Mouse (Mus musculus): ENCODE measurements at regions not wholly inside any gene's neighbourhood (a gene's known extent, or its start where the extent isn't known, plus 50 kb on each side); places are given as distances from the start of the nearest gene placed in this dataset.

DNA sequence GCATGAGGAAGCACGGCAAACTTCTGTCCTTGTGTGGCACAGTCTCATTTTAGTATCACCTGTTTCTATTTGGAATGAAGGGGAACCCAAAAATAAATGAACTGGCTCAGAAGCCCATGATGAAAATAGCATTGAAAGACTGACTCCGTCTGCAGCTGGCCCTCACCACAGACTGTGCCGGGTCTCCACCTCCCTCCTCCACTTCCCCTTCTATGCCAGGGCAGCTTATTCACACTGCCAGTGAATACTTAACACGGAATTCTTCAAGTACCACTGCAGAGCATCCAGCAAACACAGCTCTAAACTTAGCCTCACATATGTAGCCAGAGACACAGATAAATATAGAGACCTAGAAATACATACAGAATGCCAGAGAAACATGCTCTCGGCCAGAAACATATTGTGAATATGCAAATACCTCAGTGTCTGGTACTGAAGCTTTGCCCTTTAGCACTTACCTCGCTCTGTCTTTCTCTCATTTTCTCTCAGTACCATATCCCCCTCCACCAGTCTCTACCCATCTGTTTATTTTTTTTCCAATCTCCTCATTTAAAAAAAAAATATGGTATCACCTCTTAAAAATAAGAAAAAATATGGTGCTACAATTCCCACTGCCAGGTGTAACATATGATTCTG, 311.8 kb downstream of the Olfr1505 start:
- Histone ChIP-seq H3K27ac (no peak overlapping the region), H3K27me3 (ENCODE audit: insufficient read depth, poor library complexity, severe bottlenecking) (no peaks in the 10 kb centered on the region), H3K9me3 (no peaks in the 10 kb centered on the region), H3K4me1 (replicated peaks) (no peaks in the 10 kb centered on the region), H3K4me3 (no peak overlapping the region), H3K36me3 (no peaks in the 10 kb centered on the region)
- 72% methylated on average over 6 of the region's 6 CpGs for WGBS
- no peak for DNase-seq (ENCODE audit: low spot score)

GRCm38 (mm10) chr19:14225787-14226186, 312.5 kb downstream of the Olfr1505 start:
- 62% methylated on average over 4 of the region's 4 CpGs for WGBS
- Histone ChIP-seq H3K27me3 (ENCODE audit: insufficient read depth, poor library complexity, severe bottlenecking) (no peaks in the 10 kb centered on the region), H3K27ac (no peak overlapping the region), H3K4me1 (replicated peaks) (no peaks in the 10 kb centered on the region), H3K9me3 (no peaks in the 10 kb centered on the region), H3K36me3 (no peaks in the 10 kb centered on the region), H3K4me3 (no peak overlapping the region)
- DNase-seq (ENCODE audit: low spot score) = no peak

DNA sequence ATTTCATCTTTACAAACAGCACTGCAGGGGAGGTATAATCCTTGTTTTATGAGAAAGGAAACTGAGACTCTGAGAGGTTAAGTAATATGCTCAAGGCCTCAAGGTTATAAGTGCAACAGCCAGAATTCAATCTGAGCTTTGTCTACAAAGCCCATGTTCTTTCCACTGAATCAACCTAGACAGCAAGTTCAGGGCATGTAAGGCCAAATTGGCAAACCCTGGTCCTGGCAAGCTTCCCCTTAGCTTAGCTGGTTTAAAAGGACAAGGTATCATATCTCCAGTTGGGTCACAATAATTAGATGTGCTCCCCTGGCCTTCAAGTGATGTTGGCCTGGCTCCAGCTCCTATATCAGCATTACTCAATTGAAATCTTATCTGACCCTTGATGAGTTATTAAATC, 313.2 kb downstream of the Olfr1505 start:
- Histone ChIP-seq H3K4me3 (no peak overlapping the region), H3K36me3 (no peaks in the 10 kb centered on the region)
- DNase-seq (ENCODE audit: low spot score) = no peak

GRCm38 (mm10) chr19:14243565-14243964, 330.2 kb downstream of the Olfr1505 start:
- Histone ChIP-seq H3K9me3 (no peaks in the 10 kb centered on the region), H3K27me3 (ENCODE audit: insufficient read depth, poor library complexity, severe bottlenecking) (peaks cover 3% of the 10 kb centered on the region; the same call in 1 of the 2 replicates), H3K4me1 (replicated peaks) (peaks cover 38% of the 10 kb centered on the region), H3K36me3 (no peaks in the 10 kb centered on the region), H3K27ac (no peak overlapping the region), H3K4me3 (no peak overlapping the region)
- no peak for DNase-seq (ENCODE audit: low spot score)
- WGBS = 70% methylated on average over 5 of the region's 5 CpGs

More for the DNA sequence above, 313.2 kb downstream of the Olfr1505 start:
- no peaks in the 10 kb centered on the region for H3K9me3 ChIP-seq
- no peaks in the 10 kb centered on the region for H3K27me3 ChIP-seq (ENCODE audit: insufficient read depth, poor library complexity, severe bottlenecking)
- no peaks in the 10 kb centered on the region for H3K4me1 ChIP-seq (replicated peaks)
- H3K27ac ChIP-seq = no peak overlapping the region

GRCm38 (mm10) chr19:14246973-14247614, 333.8 kb downstream of the Olfr1505 start:
- no peak for DNase-seq (ENCODE audit: low spot score)
- no peak overlapping the region for H3K27ac ChIP-seq
- H3K4me3 ChIP-seq = no peak overlapping the region
- no peaks in the 10 kb centered on the region for H3K9me3 ChIP-seq
- H3K27me3 ChIP-seq (ENCODE audit: insufficient read depth, poor library complexity, severe bottlenecking) = no peaks in the 10 kb centered on the region; the same call in 1 of the 2 replicates
- H3K4me1 ChIP-seq (replicated peaks) = peaks cover 20% of the 10 kb centered on the region
- 57% methylated on average over 6 of the region's 6 CpGs for WGBS
- no peaks in the 10 kb centered on the region for H3K36me3 ChIP-seq

GRCm38 (mm10) chr19:14247979-14248378, 334.6 kb downstream of the Olfr1505 start:
- Histone ChIP-seq H3K27me3 (ENCODE audit: insufficient read depth, poor library complexity, severe bottlenecking) (no peaks in the 10 kb centered on the region; the same call in 1 of the 2 replicates), H3K9me3 (no peaks in the 10 kb centered on the region), H3K4me1 (replicated peaks) (peaks cover 14% of the 10 kb centered on the region), H3K27ac (no peak overlapping the region), H3K36me3 (no peaks in the 10 kb centered on the region), H3K4me3 (no peak overlapping the region)
- DNase-seq (ENCODE audit: low spot score) = no peak
- 72% methylated on average over 1 of the region's 1 CpGs for WGBS

GRCm38 (mm10) chr19:14258621-14259051, 339.2 kb downstream of the Tle4 start:
- Histone ChIP-seq H3K9me3 (no peaks in the 10 kb centered on the region), H3K27ac (no peak overlapping the region), H3K27me3 (ENCODE audit: insufficient read depth, poor library complexity, severe bottlenecking) (no peaks in the 10 kb centered on the region), H3K36me3 (no peaks in the 10 kb centered on the region), H3K4me1 (replicated peaks) (peaks cover 17% of the 10 kb centered on the region), H3K4me3 (no peak overlapping the region)
- DNase-seq (ENCODE audit: low spot score) = no peak
- 19% methylated on average over 5 of the region's 5 CpGs for WGBS

GRCm38 (mm10) chr19:14259223-14259622, 338.6 kb downstream of the Tle4 start:
- H3K27ac ChIP-seq = no peak overlapping the region
- 23% methylated on average over 2 of the region's 2 CpGs for WGBS

DNA sequence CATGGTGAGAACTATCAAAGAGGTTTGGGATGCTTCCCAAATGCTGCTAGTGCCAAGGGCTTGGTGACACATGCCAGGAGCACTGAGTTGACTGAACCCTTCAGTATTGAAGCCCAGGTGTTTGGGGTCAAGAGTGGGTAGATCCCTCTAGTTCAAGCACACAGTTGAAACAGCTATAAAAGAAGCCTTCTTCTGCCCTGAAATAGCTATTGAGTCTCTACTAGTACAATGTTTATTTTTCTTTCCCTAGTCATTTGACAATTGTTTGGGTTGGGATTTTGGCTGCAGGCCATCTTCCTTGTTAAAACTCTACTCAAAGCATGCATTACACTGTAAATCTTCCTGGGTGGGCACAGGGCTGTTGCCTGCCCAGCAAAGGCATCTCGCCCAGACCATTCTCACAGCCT, 308.5 kb downstream of the Tle4 start:
- 63% methylated on average over 1 of the region's 1 CpGs for WGBS
- Histone ChIP-seq H3K4me1 (replicated peaks) (no peaks in the 10 kb centered on the region; the same call in 1 of the 2 replicates), H3K27me3 (ENCODE audit: insufficient read depth, poor library complexity, severe bottlenecking) (no peaks in the 10 kb centered on the region), H3K36me3 (no peaks in the 10 kb centered on the region), H3K9me3 (no peaks in the 10 kb centered on the region), H3K27ac (no peak overlapping the region), H3K4me3 (no peak overlapping the region)
- no peak for DNase-seq (ENCODE audit: low spot score)

More at GRCm38 (mm10) chr19:14259223-14259622, 338.6 kb downstream of the Tle4 start:
- no peaks in the 10 kb centered on the region for H3K9me3 ChIP-seq
- peaks cover 17% of the 10 kb centered on the region for H3K4me1 ChIP-seq (replicated peaks)
- no peaks in the 10 kb centered on the region for H3K36me3 ChIP-seq
- no peak for DNase-seq (ENCODE audit: low spot score)
- no peak overlapping the region for H3K4me3 ChIP-seq
- H3K27me3 ChIP-seq (ENCODE audit: insufficient read depth, poor library complexity, severe bottlenecking) = no peaks in the 10 kb centered on the region

DNA sequence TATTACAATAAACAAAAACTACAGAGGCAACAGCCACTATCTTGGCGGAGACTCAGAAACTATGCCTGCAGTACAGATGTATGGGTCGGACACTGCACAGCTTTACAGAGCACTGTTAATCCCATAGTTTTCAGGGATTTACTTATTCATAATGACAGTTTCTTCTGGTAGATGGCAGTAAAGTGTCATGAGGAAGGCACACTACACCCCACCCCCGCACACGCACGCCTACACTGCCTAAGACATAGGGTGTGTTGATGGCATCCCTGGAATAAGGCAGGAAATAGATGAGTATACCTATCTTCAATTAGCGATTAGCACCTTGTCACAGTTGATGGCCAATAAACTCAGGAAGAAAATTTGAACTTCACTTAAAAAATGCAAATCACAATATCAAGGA, 306.9 kb downstream of the Tle4 start:
- Histone ChIP-seq H3K27me3 (ENCODE audit: insufficient read depth, poor library complexity, severe bottlenecking) (no peaks in the 10 kb centered on the region), H3K27ac (no peak overlapping the region), H3K4me1 (replicated peaks) (no peaks in the 10 kb centered on the region; the same call in 1 of the 2 replicates), H3K36me3 (no peaks in the 10 kb centered on the region), H3K9me3 (no peaks in the 10 kb centered on the region), H3K4me3 (no peak overlapping the region)
- no peak for DNase-seq (ENCODE audit: low spot score)
- 87% methylated on average over 6 of the region's 6 CpGs for WGBS

GRCm38 (mm10) chr19:14293172-14293571, 304.7 kb downstream of the Tle4 start:
- no peaks in the 10 kb centered on the region for H3K36me3 ChIP-seq
- no peaks in the 10 kb centered on the region; the same call in 1 of the 2 replicates for H3K4me1 ChIP-seq (replicated peaks)
- 74% methylated on average over 3 of the region's 3 CpGs for WGBS
- no peak overlapping the region for H3K4me3 ChIP-seq
- H3K9me3 ChIP-seq = no peaks in the 10 kb centered on the region
- no peak overlapping the region for H3K27ac ChIP-seq
- DNase-seq (ENCODE audit: low spot score) = no peak
- no peaks in the 10 kb centered on the region for H3K27me3 ChIP-seq (ENCODE audit: insufficient read depth, poor library complexity, severe bottlenecking)

DNA sequence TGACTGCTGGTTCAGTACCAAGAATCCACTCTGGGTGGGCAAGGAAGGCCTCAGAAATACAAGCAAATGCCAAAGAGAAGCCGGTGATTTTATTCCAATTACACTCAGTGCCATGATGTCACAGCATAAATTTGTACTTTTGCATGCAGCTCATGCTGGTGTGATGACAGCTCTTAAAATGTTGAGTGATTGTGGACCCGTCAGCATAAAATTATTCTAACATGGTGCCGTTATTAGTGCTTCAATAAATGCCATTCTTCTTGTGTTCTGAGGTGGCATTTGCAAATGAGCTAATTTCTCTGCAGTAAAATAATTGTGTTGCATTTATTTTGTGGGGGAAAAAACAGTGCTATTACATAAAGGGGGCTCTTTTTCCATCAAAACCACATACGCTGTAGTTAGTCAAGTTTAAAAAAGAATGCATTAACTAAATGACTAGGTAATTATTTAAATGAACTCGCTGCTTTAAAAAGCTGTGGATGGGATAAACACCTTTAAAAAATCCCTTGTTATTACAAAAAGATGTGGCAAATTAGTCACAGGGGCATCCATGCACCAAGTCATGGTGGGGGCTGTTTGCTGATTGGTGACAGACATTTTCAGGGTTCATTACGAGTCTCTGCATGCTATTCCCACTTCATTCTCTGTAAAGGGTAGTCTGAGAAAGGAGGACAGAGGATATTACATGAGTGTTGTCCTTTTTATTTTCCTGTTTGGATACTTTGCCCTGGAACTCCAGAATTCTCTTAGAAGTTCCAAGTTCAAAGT, 296.5 kb downstream of the Tle4 start:
- Histone ChIP-seq H3K36me3 (no peaks in the 10 kb centered on the region), H3K9me3 (no peaks in the 10 kb centered on the region), H3K27me3 (ENCODE audit: insufficient read depth, poor library complexity, severe bottlenecking) (no peaks in the 10 kb centered on the region), H3K4me1 (replicated peaks) (no peaks in the 10 kb centered on the region), H3K4me3 (no peak overlapping the region), H3K27ac (no peak overlapping the region)
- WGBS = 85% methylated on average over 6 of the region's 6 CpGs
- DNase-seq (ENCODE audit: low spot score) = no peak

- Histone ChIP-seq H3K27ac (no peak overlapping the region), H3K36me3 (no peaks in the 10 kb centered on the region), H3K9me3 (no peaks in the 10 kb centered on the region), H3K4me1 (replicated peaks) (no peaks in the 10 kb centered on the region), H3K4me3 (no peak overlapping the region), H3K27me3 (ENCODE audit: insufficient read depth, poor library complexity, severe bottlenecking) (no peaks in the 10 kb centered on the region)
- WGBS = 80% methylated on average over 7 of the region's 7 CpGs
- no peak for DNase-seq (ENCODE audit: low spot score)
Observed at GRCm38 (mm10) chr19:14314301-14314700, 283.6 kb downstream of the Tle4 start.

Measured in hindbrain, embryonic 10.5 days (tissue).